Mouse (Mus musculus): ENCODE measurements around the gene Clcc1. TPM values are rescaled to one million over a fixed set of nuclear protein-coding genes. Genes with fewer than 3 reads are reported as not detected.
"Not testable (repeated sequence)": the region's sequence is repeated elsewhere in the genome, so short reads cannot be mapped to it uniquely, and the experiment has no call there.

Gene Clcc1
- polyA plus RNA-seq, 1 experiment: 27.3 TPM

DNA sequence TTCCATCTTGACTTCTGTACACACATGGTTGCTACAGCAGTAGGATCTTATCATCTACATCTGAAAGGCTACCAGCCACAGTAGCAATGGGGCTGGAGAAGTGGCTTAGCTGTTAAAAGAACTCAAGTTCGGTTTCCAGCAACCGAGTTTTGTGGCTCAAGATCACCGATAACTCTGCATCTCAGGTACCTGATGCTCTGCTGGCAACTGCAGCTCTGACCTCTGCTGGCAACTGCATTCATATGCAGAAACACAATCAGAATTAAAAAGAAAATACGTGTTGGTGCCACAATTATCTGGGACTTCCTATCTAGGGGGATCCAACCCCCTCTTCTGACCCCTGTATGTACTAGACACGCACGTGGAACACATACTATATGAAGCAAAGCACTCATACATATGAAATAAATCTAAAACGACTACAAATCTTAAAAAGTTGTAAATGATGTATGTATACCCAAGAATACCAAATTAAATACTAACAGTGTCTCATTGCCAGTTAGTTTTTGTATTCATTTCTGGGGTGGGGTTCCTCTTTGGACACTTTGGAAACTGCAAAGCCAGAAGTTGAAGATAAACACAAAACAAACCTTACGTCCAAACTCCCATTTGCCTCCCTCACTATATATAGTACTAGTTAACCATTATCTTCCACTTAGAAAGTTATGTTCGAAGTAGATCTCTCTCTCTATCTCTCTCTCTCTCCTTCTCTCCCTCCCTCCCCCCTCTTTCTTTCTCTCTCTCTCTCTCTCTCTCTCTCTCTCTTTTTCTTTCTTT is 659 bp upstream of the Clcc1 start:
- Histone ChIP-seq H3K36me3 (ENCODE audit: control insufficient read depth, insufficient read depth, low read length) (no peaks in the 10 kb centered on the region), H3K4me1 (ENCODE audit: control insufficient read depth, insufficient read depth, low read length) (peaks cover 11% of the 10 kb centered on the region), H3K27ac (ENCODE audit: control insufficient read depth, insufficient read depth, low read depth, low read length) (no peak overlapping the region), H3K27me3 (ENCODE audit: control insufficient read depth, insufficient read depth, low read length) (no peaks in the 10 kb centered on the region), H3K4me3 (ENCODE audit: control insufficient read depth, low read depth, low read length) (peak overlapping the region; percentile 16; the same call in 1 of the 2 replicates)
- no peak for TF ChIP-seq CTCF (IDR thresholded peaks at IDR 0.05; ENCODE audit: control insufficient read depth, insufficient read depth, insufficient replicate concordance, low read depth, low read length)

DNA sequence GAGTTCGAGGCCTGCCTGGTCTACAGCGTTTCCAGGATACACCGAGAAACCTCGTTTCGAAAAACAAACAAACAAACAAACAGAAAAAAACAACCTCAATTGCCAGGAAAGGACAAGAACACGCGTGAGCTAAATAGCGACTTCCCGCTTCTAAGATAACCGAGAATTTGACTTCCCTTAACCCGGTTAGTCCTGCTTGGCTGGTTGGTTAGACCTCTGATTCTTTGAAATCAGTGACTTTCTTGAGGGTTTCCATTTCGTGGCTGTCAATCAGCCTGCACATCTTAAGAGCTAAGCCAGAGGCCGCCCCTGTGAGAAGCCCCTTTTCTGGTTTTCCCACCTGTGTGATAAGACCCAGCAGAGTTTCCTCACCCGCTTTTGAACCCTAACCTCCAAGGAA is 853 bp downstream of the Clcc1 start:
- Histone ChIP-seq H3K27ac (ENCODE audit: control insufficient read depth, insufficient read depth, low read depth, low read length) (no peak overlapping the region), H3K36me3 (ENCODE audit: control insufficient read depth, insufficient read depth, low read length) (no peaks in the 10 kb centered on the region), H3K4me1 (ENCODE audit: control insufficient read depth, insufficient read depth, low read length) (peaks cover 11% of the 10 kb centered on the region), H3K27me3 (ENCODE audit: control insufficient read depth, insufficient read depth, low read length) (no peaks in the 10 kb centered on the region), H3K4me3 (ENCODE audit: control insufficient read depth, low read depth, low read length) (peak overlapping the region; percentile 63)
- TF ChIP-seq POLR2A (IDR thresholded peaks at IDR 0.05; ENCODE audit: control insufficient read depth, low read depth, low read length): no peak
- no peak for TF ChIP-seq CTCF (IDR thresholded peaks at IDR 0.05; ENCODE audit: control insufficient read depth, insufficient read depth, insufficient replicate concordance, low read depth, low read length)

DNA sequence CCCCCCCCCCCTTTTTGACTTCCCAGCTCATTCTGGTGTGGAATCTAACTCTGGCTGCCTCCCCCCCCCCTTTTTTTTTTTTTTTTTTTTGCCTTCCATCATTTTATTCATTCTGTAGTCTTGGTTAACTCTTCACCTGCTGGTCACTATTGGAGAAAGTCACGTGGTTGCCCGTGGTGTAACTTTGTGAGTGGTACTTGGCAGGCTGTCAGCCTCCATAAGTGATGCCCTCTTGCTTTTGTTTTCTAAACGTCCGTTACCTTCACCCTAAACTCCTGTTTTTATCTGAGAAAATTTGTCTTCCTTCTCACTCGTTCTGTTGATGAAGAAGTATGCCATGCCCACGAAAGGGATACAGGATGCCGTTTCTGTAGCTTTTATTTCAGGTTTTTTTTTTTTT is 1.8 kb downstream of the Clcc1 start:
- H3K4me3 ChIP-seq (ENCODE audit: control insufficient read depth, low read depth, low read length): no peak overlapping the region
- no peaks in the 10 kb centered on the region for H3K36me3 ChIP-seq (ENCODE audit: control insufficient read depth, insufficient read depth, low read length)

DNA sequence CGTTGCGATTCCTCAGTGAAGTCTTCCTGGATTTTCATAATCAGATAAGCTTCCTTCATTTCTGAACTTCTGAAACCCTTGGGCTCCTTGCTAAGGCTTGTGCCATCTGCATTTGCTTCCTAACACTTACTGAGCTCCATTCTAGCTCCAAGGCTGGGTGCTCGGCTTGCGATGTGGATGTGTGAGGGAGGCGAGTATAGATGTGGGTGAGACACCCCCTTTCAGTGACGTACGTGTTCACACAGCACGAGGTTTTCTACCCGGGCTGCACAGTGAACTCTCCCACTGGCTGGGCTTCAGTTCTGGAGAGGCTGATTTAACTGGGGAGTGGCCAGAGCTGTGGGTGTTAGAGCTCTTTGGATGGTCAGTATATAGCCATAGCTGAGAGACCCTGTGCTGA is 4.9 kb downstream of the Clcc1 start:
- no peak for TF ChIP-seq POLR2A (IDR thresholded peaks at IDR 0.05; ENCODE audit: control insufficient read depth, low read depth, low read length)
- no peak for TF ChIP-seq CTCF (IDR thresholded peaks at IDR 0.05; ENCODE audit: control insufficient read depth, insufficient read depth, insufficient replicate concordance, low read depth, low read length)
- H3K4me1 ChIP-seq (ENCODE audit: control insufficient read depth, insufficient read depth, low read length): peaks cover 8% of the 10 kb centered on the region
- no peak overlapping the region for H3K4me3 ChIP-seq (ENCODE audit: control insufficient read depth, low read depth, low read length)
- H3K36me3 ChIP-seq (ENCODE audit: control insufficient read depth, insufficient read depth, low read length): no peaks in the 10 kb centered on the region
- no peak overlapping the region for H3K27ac ChIP-seq (ENCODE audit: control insufficient read depth, insufficient read depth, low read depth, low read length)
- H3K27me3 ChIP-seq (ENCODE audit: control insufficient read depth, insufficient read depth, low read length): no peaks in the 10 kb centered on the region

More for the DNA sequence above, 1.8 kb downstream of the Clcc1 start:
- no peak overlapping the region for H3K27ac ChIP-seq (ENCODE audit: control insufficient read depth, insufficient read depth, low read depth, low read length)
- peaks cover 11% of the 10 kb centered on the region for H3K4me1 ChIP-seq (ENCODE audit: control insufficient read depth, insufficient read depth, low read length)
- H3K27me3 ChIP-seq (ENCODE audit: control insufficient read depth, insufficient read depth, low read length): no peaks in the 10 kb centered on the region
- TF ChIP-seq POLR2A (IDR thresholded peaks at IDR 0.05; ENCODE audit: control insufficient read depth, low read depth, low read length): no peak
- TF ChIP-seq CTCF (IDR thresholded peaks at IDR 0.05; ENCODE audit: control insufficient read depth, insufficient read depth, insufficient replicate concordance, low read depth, low read length): no peak

DNA sequence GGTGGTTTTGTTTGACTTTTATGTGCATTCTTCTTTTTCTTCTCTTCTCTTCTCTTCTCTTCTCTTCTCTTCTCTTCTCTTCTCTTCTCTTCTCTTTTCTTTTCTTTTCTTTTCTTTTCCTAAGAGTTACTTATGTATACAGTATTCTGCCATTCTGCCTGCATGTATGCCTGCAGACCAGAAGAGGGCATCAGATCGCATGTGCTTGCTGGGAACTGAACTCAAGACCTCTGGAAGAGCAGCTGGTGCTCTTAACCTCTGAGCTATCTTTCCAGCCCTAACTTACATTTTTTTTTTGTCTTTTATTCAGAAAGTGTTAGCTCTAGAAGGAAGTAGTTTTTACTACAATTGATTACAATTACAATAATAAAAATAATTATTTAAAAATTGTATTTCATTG is 7.2 kb downstream of the Clcc1 start:
- Histone ChIP-seq H3K27ac (ENCODE audit: control insufficient read depth, insufficient read depth, low read depth, low read length) (no peak overlapping the region), H3K4me3 (ENCODE audit: control insufficient read depth, low read depth, low read length) (no peak overlapping the region), H3K36me3 (ENCODE audit: control insufficient read depth, insufficient read depth, low read length) (peaks cover 1% of the 10 kb centered on the region; the same call in 1 of the 2 replicates), H3K27me3 (ENCODE audit: control insufficient read depth, insufficient read depth, low read length) (no peaks in the 10 kb centered on the region), H3K4me1 (ENCODE audit: control insufficient read depth, insufficient read depth, low read length) (no peaks in the 10 kb centered on the region)
- TF ChIP-seq POLR2A (IDR thresholded peaks at IDR 0.05; ENCODE audit: control insufficient read depth, low read depth, low read length): no peak
- TF ChIP-seq CTCF (IDR thresholded peaks at IDR 0.05; ENCODE audit: control insufficient read depth, insufficient read depth, insufficient replicate concordance, low read depth, low read length): no peak

DNA sequence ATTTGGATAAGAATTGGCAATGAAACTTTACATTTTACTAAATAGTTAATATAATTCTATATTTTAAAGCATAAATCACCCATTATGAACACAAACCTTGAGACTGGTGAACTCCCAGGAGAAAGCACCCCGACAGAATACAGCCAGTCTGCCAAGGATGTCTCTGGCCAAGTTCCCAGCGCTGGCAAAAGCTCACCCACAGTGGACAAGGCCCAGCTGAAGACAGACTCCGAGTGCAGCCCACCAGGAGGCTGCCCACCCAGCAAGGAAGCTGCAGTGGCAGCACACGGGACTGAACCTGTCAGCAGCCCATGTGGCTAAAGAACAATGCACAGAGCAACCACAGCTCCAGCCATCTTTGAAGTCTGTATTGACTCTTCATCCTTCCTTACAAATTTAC is 22.9 kb downstream of the Clcc1 start:
- Histone ChIP-seq H3K27ac (ENCODE audit: control insufficient read depth, insufficient read depth, low read depth, low read length) (no peak overlapping the region), H3K4me1 (ENCODE audit: control insufficient read depth, insufficient read depth, low read length) (no peaks in the 10 kb centered on the region), H3K36me3 (ENCODE audit: control insufficient read depth, insufficient read depth, low read length) (peaks cover 1% of the 10 kb centered on the region), H3K4me3 (ENCODE audit: control insufficient read depth, low read depth, low read length) (no peak overlapping the region), H3K27me3 (ENCODE audit: control insufficient read depth, insufficient read depth, low read length) (no peaks in the 10 kb centered on the region)
- TF ChIP-seq POLR2A (IDR thresholded peaks at IDR 0.05; ENCODE audit: control insufficient read depth, low read depth, low read length): no peak
- TF ChIP-seq CTCF (IDR thresholded peaks at IDR 0.05; ENCODE audit: control insufficient read depth, insufficient read depth, insufficient replicate concordance, low read depth, low read length): no peak

DNA sequence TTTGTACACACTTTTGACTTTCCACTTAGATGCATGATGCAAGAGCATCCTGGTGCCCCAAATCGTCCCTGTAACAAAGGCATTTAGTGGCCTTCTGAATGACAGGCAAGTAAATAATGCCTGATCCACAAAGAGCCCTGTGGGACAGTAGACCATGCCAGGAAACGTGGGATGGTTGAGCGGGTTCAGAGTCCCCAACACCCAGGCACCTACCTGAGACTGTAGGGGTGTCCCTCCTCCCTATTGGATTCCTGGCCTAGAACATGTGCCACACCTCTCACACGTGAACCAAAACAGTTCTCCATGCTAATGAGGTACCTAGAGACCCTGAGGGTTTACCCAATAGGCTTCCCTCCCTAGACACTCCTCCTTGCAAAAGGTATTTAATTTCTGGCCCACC is 27.3 kb downstream of the Clcc1 start:
- H3K4me1 ChIP-seq (ENCODE audit: control insufficient read depth, insufficient read depth, low read length): no peaks in the 10 kb centered on the region
- no peak overlapping the region for H3K4me3 ChIP-seq (ENCODE audit: control insufficient read depth, low read depth, low read length)
- no peaks in the 10 kb centered on the region for H3K27me3 ChIP-seq (ENCODE audit: control insufficient read depth, insufficient read depth, low read length)
- TF ChIP-seq CTCF (IDR thresholded peaks at IDR 0.05; ENCODE audit: control insufficient read depth, insufficient read depth, insufficient replicate concordance, low read depth, low read length): no peak
- TF ChIP-seq POLR2A (IDR thresholded peaks at IDR 0.05; ENCODE audit: control insufficient read depth, low read depth, low read length): no peak
- H3K36me3 ChIP-seq (ENCODE audit: control insufficient read depth, insufficient read depth, low read length): peaks cover 4% of the 10 kb centered on the region
- no peak overlapping the region for H3K27ac ChIP-seq (ENCODE audit: control insufficient read depth, insufficient read depth, low read depth, low read length)

DNA sequence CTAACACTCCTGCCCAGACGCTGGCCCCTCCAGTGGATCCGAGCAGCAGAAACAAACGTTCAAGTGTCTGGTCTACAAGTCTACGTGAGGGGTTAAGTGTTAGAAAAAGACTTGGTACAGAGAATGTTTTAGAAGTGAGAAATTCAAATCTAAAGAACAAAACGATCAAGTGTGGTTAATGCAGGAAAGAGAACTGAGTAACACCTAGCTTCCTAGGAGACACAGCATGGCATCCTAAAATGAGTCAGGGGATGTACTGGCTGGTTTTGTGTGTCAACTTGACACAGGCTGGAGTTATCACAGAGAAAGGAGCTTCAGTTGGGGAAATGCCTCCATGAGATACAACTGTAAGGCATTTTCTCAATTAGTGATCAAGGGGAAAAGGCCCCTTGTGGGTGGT is 29.9 kb downstream of the Clcc1 start:
- not testable (repeated sequence) for H3K27me3 ChIP-seq (ENCODE audit: control insufficient read depth, insufficient read depth, low read length); H3K27ac ChIP-seq (ENCODE audit: control insufficient read depth, insufficient read depth, low read depth, low read length); H3K4me3 ChIP-seq (ENCODE audit: control insufficient read depth, low read depth, low read length); H3K4me1 ChIP-seq (ENCODE audit: control insufficient read depth, insufficient read depth, low read length); H3K36me3 ChIP-seq (ENCODE audit: control insufficient read depth, insufficient read depth, low read length)

Data from testis, adult 2 months (tissue).